Mouse (Mus musculus): ENCODE results near the gene St3gal3.

- TF ChIP-seq CTCF (IDR thresholded peaks at IDR 0.05; ENCODE audit: low read depth, low read length) (no peak), TAL1 (conservative IDR thresholded peaks at IDR 0.05; ENCODE audit: low read depth, low read length) (no peak), GATA1 (IDR thresholded peaks at IDR 0.05; ENCODE audit: borderline replicate concordance, low read length) (no peak), GATA2 (IDR thresholded peaks at IDR 0.05; ENCODE audit: borderline replicate concordance, low read depth, low read length) (no peak), POLR2AphosphoS5 (IDR thresholded peaks at IDR 0.05; ENCODE audit: insufficient replicate concordance, low read depth, low read length) (no peak)
These were observed 143.6 kb downstream of the St3gal3 start for GRCm38 (mm10) chr4:117991055-117991627.

Data from G1E (cell line).